Mouse (Mus musculus) embryonic facial prominence, embryonic 10.5 days (tissue): Measurements from ENCODE around the gene Polr2c. TPM values are rescaled to one million over a fixed set of nuclear protein-coding genes. Genes with fewer than 3 reads are reported as not detected.

Experiments
- DNase-seq: peaks from one replicate; pipeline ENCODE4 v3.0.0-alpha.2; 2017; ENCODE audit warnings: low spot score
- H3K27ac ChIP-seq: fragments of 300-500 bp; sonication (generic); replicated peaks from 2 replicates; pipeline ENCODE4 v1.5.1; 2016; ENCODE audit warnings: mild to moderate bottlenecking
- H3K27me3 ChIP-seq: fragments of 300-500 bp; sonication (generic); replicated peaks from 2 replicates; pipeline ENCODE4 v1.6.1; 2016; ENCODE audit warnings: low read depth, mild to moderate bottlenecking; ENCODE audit not compliant: poor library complexity, severe bottlenecking
- H3K36me3 ChIP-seq: fragments of 300-500 bp; sonication (generic); replicated peaks from 2 replicates; pipeline ENCODE4 v1.6.1; 2016; ENCODE audit warnings: mild to moderate bottlenecking, moderate library complexity
- H3K4me1 ChIP-seq: fragments of 300-500 bp; sonication (generic); 2 replicates; pipeline ENCODE4 v1.6.1; 2016
- H3K4me3 ChIP-seq: fragments of 300-500 bp; sonication (generic); 2 replicates; pipeline ENCODE4 v1.5.1; 2016; ENCODE audit warnings: mild to moderate bottlenecking, moderate library complexity
- H3K9me3 ChIP-seq: fragments of 300-500 bp; sonication (generic); 2 replicates; pipeline ENCODE4 v1.6.1; 2016; ENCODE audit warnings: mild to moderate bottlenecking
- WGBS: fragments of 180-500 bp; shearing (Covaris S2); methylation state at CpG from one replicate; pipeline ENCODE4 v1.1.7; 2016; 5-methylcytosine and 5-hydroxymethylcytosine counted together
- polyA plus RNA-seq: library from polyadenylated mRNA; unstranded; fragments of >200 nt; fragmentation: Nextera tagmentation; extraction: Ambion mirVana; gene quantifications from 2 replicates; pipeline ENCODE4 v1.2.1, GENCODE M21; 2016

The Polr2c gene
- polyA plus RNA-seq = 180 and 184 TPM in 2 replicates

DNA sequence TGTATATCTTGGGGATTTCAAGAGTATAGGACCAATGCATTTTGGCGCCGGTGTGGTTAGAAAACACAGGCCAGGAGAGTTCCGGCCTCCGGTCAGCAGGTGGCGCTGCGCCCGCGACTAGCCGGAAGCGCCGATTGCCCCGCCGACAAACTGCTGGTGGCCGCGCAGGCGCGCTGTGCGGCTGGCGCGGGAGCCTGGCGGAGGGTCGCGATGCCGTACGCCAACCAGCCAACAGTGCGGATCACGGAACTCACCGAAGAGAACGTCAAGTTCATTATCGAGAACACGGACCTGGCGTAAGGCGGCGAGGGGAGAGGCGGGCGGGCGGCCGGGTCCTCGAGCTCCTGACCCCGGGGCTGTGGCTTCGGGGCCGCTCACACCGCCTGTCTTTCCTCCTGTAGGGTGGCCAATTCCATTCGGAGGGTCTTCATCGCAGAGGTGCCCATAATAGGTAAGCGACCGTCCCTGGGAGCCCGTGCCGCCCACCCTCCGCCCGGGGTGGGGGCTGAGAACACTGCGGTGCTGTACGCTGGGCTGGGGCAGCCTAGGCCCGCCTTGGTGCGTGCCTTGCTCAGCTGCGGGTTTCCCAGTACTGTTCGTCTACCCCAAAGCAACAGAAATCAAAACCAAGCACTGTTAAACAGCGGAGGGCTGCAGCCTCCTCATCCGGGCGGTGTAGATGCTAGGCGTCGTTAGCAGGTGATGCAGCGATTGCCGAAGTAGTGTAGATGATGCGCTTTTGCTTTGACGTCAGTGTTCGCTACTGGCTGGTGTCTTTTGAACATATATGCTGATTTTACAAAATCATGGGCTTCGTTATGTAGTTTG lies at the start of gene Polr2c:
Polr2c (plus strand) TSS at position 105 of the 828 bp plus-strand sequence.
- Histone ChIP-seq H3K27me3 (no peaks in the 10 kb centered on the region), H3K36me3 (peaks cover 62% of the 10 kb centered on the region), H3K4me3 (peak within 1 kb of the TSS; percentile 89), H3K27ac (peak within 1 kb of the TSS; percentile 90), H3K9me3 (no peaks in the 10 kb centered on the region), H3K4me1 (peaks cover 15% of the 10 kb centered on the region)
- WGBS = under 1% methylated on average over 68 of the region's 68 CpGs
- peak; percentile 93 for DNase-seq

DNA sequence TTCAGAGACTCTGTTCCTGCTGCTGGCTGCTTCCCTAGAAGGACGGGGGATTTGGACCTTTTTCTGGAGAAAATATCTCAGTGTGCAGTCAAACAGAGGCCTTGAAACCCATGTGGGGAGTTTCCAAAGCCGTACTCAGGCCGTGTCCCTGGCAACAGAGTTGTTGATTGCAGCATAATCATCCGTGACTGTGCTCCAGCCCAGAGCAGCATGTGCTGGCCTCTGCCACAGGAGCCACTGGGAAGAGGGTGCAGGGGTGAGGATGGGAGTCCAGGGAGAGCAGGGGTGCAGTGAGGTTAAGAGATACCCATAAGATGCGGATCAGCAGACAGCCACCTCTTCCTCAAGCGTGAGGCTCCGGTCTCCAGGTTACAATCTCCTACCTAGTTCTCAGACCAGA lies 49.7 kb upstream of the Polr2c start:
- Histone ChIP-seq H3K9me3 (no peaks in the 10 kb centered on the region), H3K4me1 (peaks cover 6% of the 10 kb centered on the region), H3K4me3 (no peak overlapping the region), H3K36me3 (no peaks in the 10 kb centered on the region), H3K27ac (no peak overlapping the region), H3K27me3 (no peaks in the 10 kb centered on the region)
- 66% methylated on average over 7 of the region's 7 CpGs for WGBS
- no peak for DNase-seq

DNA sequence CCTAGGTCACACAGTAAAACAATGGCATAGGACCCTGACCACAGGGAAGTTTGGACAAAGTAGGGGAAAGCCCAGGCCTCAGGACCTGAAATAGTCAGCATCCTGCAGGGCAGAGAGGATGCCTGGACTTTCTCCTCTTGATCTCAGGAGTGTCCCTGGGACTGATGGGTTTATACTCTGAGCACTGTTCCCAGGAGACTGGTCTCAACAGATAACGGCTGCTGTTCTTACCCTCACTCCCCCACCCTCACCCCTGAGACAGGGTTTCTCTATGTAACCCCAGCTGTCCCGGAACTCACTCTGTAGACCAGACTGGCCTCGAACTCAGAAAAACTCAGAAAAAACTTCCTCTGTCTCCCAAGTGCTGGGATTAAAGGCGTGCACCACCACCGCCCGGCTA lies 48.9 kb upstream of the Polr2c start:
- H3K36me3 ChIP-seq = no peaks in the 10 kb centered on the region
- WGBS = 84% methylated on average over 6 of the region's 6 CpGs
- H3K27me3 ChIP-seq = no peaks in the 10 kb centered on the region
- H3K27ac ChIP-seq = no peak overlapping the region
- DNase-seq = no peak
- no peak overlapping the region for H3K4me3 ChIP-seq
- H3K9me3 ChIP-seq = no peaks in the 10 kb centered on the region
- peaks cover 9% of the 10 kb centered on the region for H3K4me1 ChIP-seq

DNA sequence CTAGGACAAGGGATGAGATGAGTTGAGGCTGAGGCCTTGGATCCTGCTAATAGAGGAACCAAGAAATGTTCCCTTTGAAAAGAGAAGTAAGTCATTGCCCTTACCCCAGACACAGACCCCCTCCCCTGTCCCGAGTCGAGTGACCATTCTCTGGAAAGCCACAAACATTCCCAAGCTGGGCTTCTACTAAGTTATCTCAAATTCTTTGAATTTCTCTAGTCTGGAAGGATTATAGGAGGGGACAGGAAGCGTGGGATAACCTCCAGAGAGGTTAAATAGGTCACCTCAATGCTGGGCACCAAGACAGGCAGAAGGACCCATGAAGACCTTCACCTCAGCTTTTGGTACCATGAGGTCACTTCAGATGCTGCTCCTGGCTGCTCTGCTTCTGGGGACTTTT lies 47.1 kb upstream of the Polr2c start, which contains the start of gene Ccl17:
Ccl17 (plus strand) TSS at position 301 of the 400 bp plus-strand sequence.
- Histone ChIP-seq H3K9me3 (no peaks in the 10 kb centered on the region), H3K4me1 (peaks cover 9% of the 10 kb centered on the region), H3K4me3 (no peak within 1 kb of the TSS), H3K27ac (no peak within 1 kb of the TSS), H3K36me3 (no peaks in the 10 kb centered on the region), H3K27me3 (no peaks in the 10 kb centered on the region)
- 69% methylated on average over 3 of the region's 3 CpGs for WGBS
- DNase-seq = no peak

DNA sequence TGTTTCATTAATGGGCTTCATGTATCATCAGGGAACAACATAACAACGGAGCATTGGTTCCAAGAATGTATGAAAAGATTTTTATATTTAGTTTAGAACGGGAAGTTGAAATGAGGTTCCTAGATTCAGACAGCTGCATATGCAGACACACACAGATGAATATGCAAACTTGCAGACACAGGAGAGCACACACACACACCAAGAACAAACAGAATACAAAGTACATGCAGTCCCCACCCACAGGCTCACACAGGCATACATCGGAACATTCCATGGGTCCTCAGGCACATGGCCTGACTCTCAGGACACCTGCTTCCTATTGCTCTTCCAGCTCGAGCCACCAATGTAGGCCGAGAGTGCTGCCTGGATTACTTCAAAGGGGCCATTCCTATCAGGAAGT lies 46.4 kb upstream of the Polr2c start:
- DNase-seq = no peak
- no peak overlapping the region for H3K27ac ChIP-seq
- H3K4me1 ChIP-seq = peaks cover 9% of the 10 kb centered on the region
- H3K9me3 ChIP-seq = no peaks in the 10 kb centered on the region
- H3K4me3 ChIP-seq = no peak overlapping the region
- no peaks in the 10 kb centered on the region for H3K27me3 ChIP-seq
- no peaks in the 10 kb centered on the region for H3K36me3 ChIP-seq
- 83% methylated on average over 5 of the region's 5 CpGs for WGBS

DNA sequence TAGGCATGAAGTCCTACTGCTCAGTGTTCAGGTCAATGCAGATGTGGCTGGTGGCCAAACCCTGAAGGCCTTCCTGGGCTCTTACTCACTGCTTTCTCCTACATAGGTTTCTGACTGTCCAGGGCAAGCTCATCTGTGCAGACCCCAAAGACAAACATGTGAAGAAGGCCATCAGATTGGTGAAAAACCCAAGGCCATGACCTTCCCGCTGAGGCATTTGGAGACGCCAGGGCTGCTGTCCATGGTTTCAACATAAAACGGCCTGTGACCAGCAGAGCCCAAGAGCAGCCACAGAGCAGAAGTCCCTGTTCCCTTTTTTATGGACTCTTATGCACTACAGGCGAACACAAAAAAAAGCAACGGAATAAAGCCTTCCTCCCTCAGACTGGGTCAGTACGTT lies 45.6 kb upstream of the Polr2c start:
- Histone ChIP-seq H3K4me1 (peaks cover 9% of the 10 kb centered on the region), H3K36me3 (no peaks in the 10 kb centered on the region), H3K4me3 (no peak overlapping the region), H3K27me3 (no peaks in the 10 kb centered on the region), H3K9me3 (no peaks in the 10 kb centered on the region), H3K27ac (no peak overlapping the region)
- no peak for DNase-seq
- WGBS = 78% methylated on average over 6 of the region's 6 CpGs

DNA sequence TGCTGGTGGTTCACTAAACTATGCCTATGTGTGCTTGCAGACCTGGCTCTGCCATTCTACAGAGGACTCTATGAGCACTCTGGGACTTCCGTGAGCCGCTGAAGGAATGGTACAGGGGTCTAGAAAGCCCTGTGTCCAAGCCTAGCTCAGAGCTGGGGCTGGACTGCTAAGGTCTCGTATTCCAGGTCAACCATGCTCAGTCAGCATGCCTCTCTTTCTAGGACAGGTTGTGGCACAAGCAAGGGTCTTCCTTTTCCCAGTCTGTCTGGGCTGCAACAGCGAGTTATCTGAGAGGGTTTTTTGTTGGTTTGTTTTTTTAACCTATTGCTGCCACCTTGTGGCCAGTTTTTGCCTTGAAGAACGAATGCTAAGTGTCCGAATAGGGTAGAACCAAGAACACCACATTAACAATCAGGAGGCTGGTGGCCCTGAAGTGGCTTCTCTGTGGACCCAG lies 44.6 kb upstream of the Polr2c start:
- DNase-seq = peak; percentile 78
- Histone ChIP-seq H3K4me1 (peaks cover 9% of the 10 kb centered on the region), H3K9me3 (no peaks in the 10 kb centered on the region), H3K4me3 (peak overlapping the region; percentile 39; the same call in 1 of the 2 replicates), H3K27ac (peak overlapping the region; percentile 10; the same call in 1 of the 2 replicates), H3K36me3 (no peaks in the 10 kb centered on the region), H3K27me3 (no peaks in the 10 kb centered on the region)
- WGBS = 29% methylated on average over 6 of the region's 6 CpGs

DNA sequence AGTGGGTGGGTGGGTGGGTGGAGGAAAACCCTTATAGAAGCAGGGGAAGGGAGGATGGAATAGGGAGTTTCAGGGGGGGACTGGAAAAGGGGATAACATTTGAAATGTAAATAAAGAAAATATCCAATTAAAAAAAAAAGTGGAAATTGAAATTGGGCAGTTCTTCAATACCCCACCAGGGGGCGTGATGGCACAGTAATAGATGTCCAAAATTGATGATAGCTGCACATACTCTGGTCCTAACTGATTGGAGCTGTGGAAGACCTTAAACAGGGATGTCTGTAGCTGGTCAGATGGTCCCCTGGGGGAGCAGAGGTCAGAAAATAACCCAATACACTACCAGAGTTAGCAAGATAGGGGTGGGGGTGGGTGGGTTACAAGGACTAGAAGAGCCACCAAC lies 42.7 kb upstream of the Polr2c start:
- no peaks in the 10 kb centered on the region for H3K27me3 ChIP-seq
- H3K27ac ChIP-seq = no peak overlapping the region
- 0% methylated on average over 1 of the region's 1 CpGs for WGBS
- H3K4me1 ChIP-seq = peaks cover 6% of the 10 kb centered on the region
- H3K9me3 ChIP-seq = no peaks in the 10 kb centered on the region
- DNase-seq = no peak
- no peaks in the 10 kb centered on the region for H3K36me3 ChIP-seq
- H3K4me3 ChIP-seq = no peak overlapping the region

DNA sequence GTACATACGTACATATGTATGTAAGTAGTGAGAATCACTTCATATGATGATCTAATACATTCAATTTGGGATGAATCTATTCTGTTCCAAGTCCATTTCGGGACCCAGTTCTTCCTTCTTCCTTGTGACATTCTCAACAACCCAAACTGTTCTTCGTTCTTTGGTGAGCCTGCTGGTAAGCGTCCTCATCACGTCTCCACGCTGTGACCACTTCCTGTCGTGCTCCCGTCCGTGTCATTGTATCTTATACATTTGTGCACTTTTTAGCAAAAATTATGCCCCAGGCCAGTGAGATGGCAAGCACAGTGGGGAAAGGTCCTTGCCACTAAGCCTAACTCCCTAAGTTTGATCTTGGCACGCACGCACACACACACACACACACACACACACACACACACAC lies 39.3 kb upstream of the Polr2c start:
- no peak overlapping the region for H3K27ac ChIP-seq
- H3K9me3 ChIP-seq = no peaks in the 10 kb centered on the region
- H3K36me3 ChIP-seq = peaks cover 34% of the 10 kb centered on the region
- peaks cover 5% of the 10 kb centered on the region; the same call in 1 of the 2 replicates for H3K4me1 ChIP-seq
- no peaks in the 10 kb centered on the region for H3K27me3 ChIP-seq
- no peak overlapping the region for H3K4me3 ChIP-seq
- DNase-seq = no peak
- WGBS = 92% methylated on average over 11 of the region's 11 CpGs

DNA sequence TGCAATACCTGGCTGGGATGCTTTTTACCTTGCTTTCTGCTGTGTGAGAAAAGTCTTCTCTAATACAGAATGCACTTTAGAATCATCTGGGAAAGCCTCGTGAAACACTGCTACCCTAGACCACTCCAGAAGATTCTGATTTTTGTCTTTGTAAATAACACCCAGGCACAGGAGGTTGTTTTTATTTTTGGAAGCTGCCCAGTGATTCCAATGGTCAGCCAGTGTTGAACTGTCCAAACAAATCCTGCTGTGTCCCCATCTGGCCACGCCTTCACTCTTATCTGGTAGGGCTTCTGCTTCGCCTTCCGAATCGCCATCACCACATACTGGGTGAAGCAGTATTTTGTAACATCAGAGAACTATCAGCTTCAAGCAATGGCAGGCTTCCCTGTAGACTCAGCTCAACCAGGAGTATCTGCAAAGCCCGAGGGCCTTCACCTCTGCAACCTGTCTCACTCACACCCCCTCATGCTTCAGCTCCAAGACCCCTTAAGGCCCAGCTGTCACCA lies 37.5 kb upstream of the Polr2c start:
- no peak for DNase-seq
- Histone ChIP-seq H3K36me3 (peaks cover 52% of the 10 kb centered on the region), H3K4me1 (peaks cover 7% of the 10 kb centered on the region; the same call in 1 of the 2 replicates), H3K4me3 (no peak overlapping the region), H3K27me3 (no peaks in the 10 kb centered on the region), H3K9me3 (no peaks in the 10 kb centered on the region), H3K27ac (no peak overlapping the region)
- 79% methylated on average over 6 of the region's 6 CpGs for WGBS

DNA sequence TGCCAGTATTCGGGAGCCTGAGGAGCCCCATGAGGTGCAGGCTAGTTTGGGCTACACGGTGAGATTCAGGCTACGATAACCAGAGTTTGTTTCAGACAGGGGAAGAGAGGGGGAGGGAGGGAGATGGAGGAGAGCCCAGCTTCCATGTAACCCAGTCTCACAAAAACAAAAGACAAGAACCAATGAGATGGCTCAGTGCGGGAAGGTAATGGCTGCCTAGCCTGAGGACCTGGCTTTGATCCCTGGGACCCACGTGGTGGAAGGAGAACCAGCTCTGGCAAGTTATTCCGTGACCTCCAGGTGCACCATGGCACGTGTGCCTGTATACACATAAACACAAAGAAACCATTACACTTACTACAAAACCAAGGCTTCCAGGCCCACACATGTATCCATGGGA lies 36.7 kb upstream of the Polr2c start:
- Histone ChIP-seq H3K27me3 (no peaks in the 10 kb centered on the region), H3K4me1 (peaks cover 7% of the 10 kb centered on the region; the same call in 1 of the 2 replicates), H3K9me3 (no peaks in the 10 kb centered on the region), H3K4me3 (no peak overlapping the region), H3K36me3 (peaks cover 60% of the 10 kb centered on the region), H3K27ac (no peak overlapping the region)
- DNase-seq = no peak
- 83% methylated on average over 7 of the region's 7 CpGs for WGBS

DNA sequence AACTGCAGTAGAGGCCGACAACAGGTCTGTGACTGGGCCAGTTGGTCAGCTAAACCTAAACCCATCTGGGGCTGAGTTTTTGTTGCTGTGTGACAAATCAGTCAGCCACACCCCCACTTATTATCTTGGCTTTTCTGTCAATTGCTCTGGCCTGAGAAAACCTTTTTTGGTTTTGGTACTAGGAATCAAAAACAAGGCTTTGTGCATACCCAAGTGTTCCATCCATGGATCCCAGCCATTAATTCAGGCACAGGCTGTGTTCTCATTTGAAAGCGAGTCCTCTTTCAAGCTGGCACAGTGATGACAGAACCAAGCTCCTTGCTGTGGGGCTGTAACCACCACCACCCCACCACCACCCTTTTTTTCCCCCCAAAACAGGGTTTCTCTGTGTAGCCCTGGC lies 35.9 kb upstream of the Polr2c start:
- Histone ChIP-seq H3K9me3 (no peaks in the 10 kb centered on the region), H3K4me3 (no peak overlapping the region), H3K36me3 (peaks cover 68% of the 10 kb centered on the region), H3K4me1 (peaks cover 7% of the 10 kb centered on the region; the same call in 1 of the 2 replicates), H3K27me3 (no peaks in the 10 kb centered on the region), H3K27ac (no peak overlapping the region)
- WGBS = 88% methylated on average over 2 of the region's 2 CpGs
- no peak for DNase-seq
